Mouse (Mus musculus): ENCODE data around the gene Lrch1. TPM values are rescaled to one million over a fixed set of nuclear protein-coding genes. Genes with fewer than 3 reads are reported as not detected.
A peak's percentile ranks its signal among the peaks of the same experiment; 100 is the strongest.

Lrch1 gene
- polyA plus RNA-seq, 1 experiment = 9.9 TPM

DNA sequence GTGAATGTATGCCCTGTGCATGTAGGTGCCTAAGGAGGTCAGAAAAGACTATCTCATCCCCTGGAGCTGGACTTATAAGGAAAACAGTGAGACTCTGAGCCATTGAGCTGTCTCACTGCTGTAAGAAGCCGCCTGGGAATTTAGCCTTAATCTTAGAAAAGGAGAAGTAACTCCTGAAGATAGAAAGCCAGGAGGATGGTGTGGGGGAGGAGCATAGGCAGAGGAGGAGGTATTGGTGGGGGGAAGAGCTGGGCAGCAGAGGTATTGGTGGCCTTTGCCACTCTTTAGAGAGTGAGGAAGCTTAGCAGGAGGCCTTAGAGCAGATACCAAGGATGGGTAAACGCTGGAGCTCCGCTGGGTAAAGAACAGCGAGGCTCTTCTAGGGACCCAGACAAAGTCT is 41.6 kb upstream of the Lrch1 start:
- no peak overlapping the region for H3K4me3 ChIP-seq
- TF ChIP-seq CEBPB (IDR thresholded peaks at IDR 0.05; ENCODE audit: insufficient read depth, poor library complexity, severe bottlenecking) (no peak), POLR2AphosphoS2 (IDR thresholded peaks at IDR 0.05; ENCODE audit: insufficient read length, low read depth) (no peak), MYOD1 (IDR thresholded peaks at IDR 0.05; ENCODE audit: control insufficient read depth in 1 of 3, insufficient read length in 2 of 3, low read depth in 2 of 3) (no peak), MYOG (IDR thresholded peaks at IDR 0.05; ENCODE audit: control insufficient read depth in 1 of 3, insufficient read depth in 1 of 3, insufficient read length in 2 of 3, low read depth in 2 of 3) (no peak), REST (IDR thresholded peaks at IDR 0.05; ENCODE audit: insufficient read depth, insufficient read length) (no peak), USF1 (IDR thresholded peaks at IDR 0.05; ENCODE audit: low read depth) (no peak), MAX (IDR thresholded peaks at IDR 0.05; ENCODE audit: low read depth) (no peak), E2F4 (IDR thresholded peaks at IDR 0.05; ENCODE audit: insufficient read depth) (no peak), POLR2A (IDR thresholded peaks at IDR 0.05; ENCODE audit: insufficient read length, low read depth) (no peak), TCF3 (IDR thresholded peaks at IDR 0.05; ENCODE audit: insufficient read length, low read depth) (no peak), SRF (IDR thresholded peaks at IDR 0.05; ENCODE audit: control insufficient read depth, insufficient read length, low read depth) (no peak), TCF12 (IDR thresholded peaks at IDR 0.05; ENCODE audit: insufficient read depth, poor library complexity, severe bottlenecking) (no peak)
- H3K36me3 ChIP-seq (ENCODE audit: control insufficient read depth, insufficient read depth) = no peaks in the 10 kb centered on the region
- H3K79me2 ChIP-seq (ENCODE audit: control insufficient read depth, insufficient read depth) = no peaks in the 10 kb centered on the region
- H3K27me3 ChIP-seq (ENCODE audit: control insufficient read depth, insufficient read depth, insufficient read length) = no peaks in the 10 kb centered on the region
- no peak overlapping the region for H3K4me2 ChIP-seq (ENCODE audit: low read depth)
- H3ac ChIP-seq (ENCODE audit: control insufficient read depth, insufficient read length) = no peak overlapping the region

GRCm38 (mm10) chr14:74986527-74986926 is 38.9 kb upstream of the Lrch1 start:
- Histone ChIP-seq H3K27me3 (ENCODE audit: control insufficient read depth, insufficient read depth, insufficient read length) (no peaks in the 10 kb centered on the region), H3K36me3 (ENCODE audit: control insufficient read depth, insufficient read depth) (no peaks in the 10 kb centered on the region), H3K4me3 (no peak overlapping the region), H3K79me2 (ENCODE audit: control insufficient read depth, insufficient read depth) (no peaks in the 10 kb centered on the region), H3K4me2 (ENCODE audit: low read depth) (no peak overlapping the region), H3ac (ENCODE audit: control insufficient read depth, insufficient read length) (no peak overlapping the region)
- TF ChIP-seq CEBPB (IDR thresholded peaks at IDR 0.05; ENCODE audit: insufficient read depth, poor library complexity, severe bottlenecking) = no peak
- TF ChIP-seq POLR2AphosphoS2 (IDR thresholded peaks at IDR 0.05; ENCODE audit: insufficient read length, low read depth) = no peak
- TF ChIP-seq REST (IDR thresholded peaks at IDR 0.05; ENCODE audit: insufficient read depth, insufficient read length) = no peak
- TF ChIP-seq POLR2A (IDR thresholded peaks at IDR 0.05; ENCODE audit: insufficient read length, low read depth) = no peak

DNA sequence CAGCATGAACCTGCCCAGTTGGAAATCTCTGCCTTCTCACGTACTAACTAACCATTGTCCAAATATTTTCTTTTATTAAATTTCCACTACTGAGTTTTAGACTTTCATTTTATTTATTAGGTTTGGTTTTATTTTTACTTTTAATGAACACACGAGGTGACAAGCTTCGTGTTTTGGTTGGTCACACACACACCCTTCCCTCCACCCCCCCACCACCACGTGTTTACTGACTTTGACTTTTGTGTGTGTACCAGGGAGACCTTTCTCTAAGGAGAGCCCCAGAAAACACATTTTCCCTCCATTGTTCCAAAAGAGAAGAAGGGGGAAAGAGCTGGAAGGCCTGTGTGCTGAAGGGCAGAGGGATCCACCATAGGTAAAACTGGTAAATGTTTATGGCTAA is 38.0 kb upstream of the Lrch1 start:
- Histone ChIP-seq H3K4me2 (ENCODE audit: low read depth) (no peak overlapping the region), H3ac (ENCODE audit: control insufficient read depth, insufficient read length) (no peak overlapping the region), H3K27me3 (ENCODE audit: control insufficient read depth, insufficient read depth, insufficient read length) (no peaks in the 10 kb centered on the region), H3K79me2 (ENCODE audit: control insufficient read depth, insufficient read depth) (no peaks in the 10 kb centered on the region), H3K36me3 (ENCODE audit: control insufficient read depth, insufficient read depth) (no peaks in the 10 kb centered on the region), H3K4me3 (no peak overlapping the region)
- TF ChIP-seq POLR2AphosphoS2 (IDR thresholded peaks at IDR 0.05; ENCODE audit: insufficient read length, low read depth) (no peak), TCF3 (IDR thresholded peaks at IDR 0.05; ENCODE audit: insufficient read length, low read depth) (no peak), CEBPB (IDR thresholded peaks at IDR 0.05; ENCODE audit: insufficient read depth, poor library complexity, severe bottlenecking) (no peak), MYOG (IDR thresholded peaks at IDR 0.05; ENCODE audit: control insufficient read depth in 1 of 3, insufficient read depth in 1 of 3, insufficient read length in 2 of 3, low read depth in 2 of 3) (no peak), USF1 (IDR thresholded peaks at IDR 0.05; ENCODE audit: low read depth) (no peak), E2F4 (IDR thresholded peaks at IDR 0.05; ENCODE audit: insufficient read depth) (no peak), POLR2A (IDR thresholded peaks at IDR 0.05; ENCODE audit: insufficient read length, low read depth) (no peak), MAX (IDR thresholded peaks at IDR 0.05; ENCODE audit: low read depth) (no peak), SRF (IDR thresholded peaks at IDR 0.05; ENCODE audit: control insufficient read depth, insufficient read length, low read depth) (no peak), REST (IDR thresholded peaks at IDR 0.05; ENCODE audit: insufficient read depth, insufficient read length) (no peak), MYOD1 (IDR thresholded peaks at IDR 0.05; ENCODE audit: control insufficient read depth in 1 of 3, insufficient read length in 2 of 3, low read depth in 2 of 3) (no peak), TCF12 (IDR thresholded peaks at IDR 0.05; ENCODE audit: insufficient read depth, poor library complexity, severe bottlenecking) (no peak)

- no peaks in the 10 kb centered on the region for H3K36me3 ChIP-seq (ENCODE audit: control insufficient read depth, insufficient read depth)
- no peak overlapping the region for H3K4me2 ChIP-seq (ENCODE audit: low read depth)
- H3K27me3 ChIP-seq (ENCODE audit: control insufficient read depth, insufficient read depth, insufficient read length) = no peaks in the 10 kb centered on the region
- H3K4me3 ChIP-seq = no peak overlapping the region
- H3ac ChIP-seq (ENCODE audit: control insufficient read depth, insufficient read length) = no peak overlapping the region
- no peak for TF ChIP-seq POLR2AphosphoS2 (IDR thresholded peaks at IDR 0.05; ENCODE audit: insufficient read length, low read depth)
- TF ChIP-seq REST (IDR thresholded peaks at IDR 0.05; ENCODE audit: insufficient read depth, insufficient read length) = no peak
- no peaks in the 10 kb centered on the region for H3K79me2 ChIP-seq (ENCODE audit: control insufficient read depth, insufficient read depth)
These were observed 37.2 kb upstream of the Lrch1 start for GRCm38 (mm10) chr14:74984817-74985391.

- H3K4me2 ChIP-seq (ENCODE audit: low read depth) = no peak overlapping the region
- TF ChIP-seq CEBPB (IDR thresholded peaks at IDR 0.05; ENCODE audit: insufficient read depth, poor library complexity, severe bottlenecking) = peak; percentile 64; the same call in 1 of the 2 replicates
- TF ChIP-seq POLR2A (IDR thresholded peaks at IDR 0.05; ENCODE audit: insufficient read length, low read depth) = no peak
These were observed 35.4 kb upstream of the Lrch1 start for GRCm38 (mm10) chr14:74983079-74983478.

More at GRCm38 (mm10) chr14:74983079-74983478, 35.4 kb upstream of the Lrch1 start:
- Histone ChIP-seq H3K79me2 (ENCODE audit: control insufficient read depth, insufficient read depth) (no peaks in the 10 kb centered on the region), H3K36me3 (ENCODE audit: control insufficient read depth, insufficient read depth) (no peaks in the 10 kb centered on the region), H3K4me3 (no peak overlapping the region), H3K27me3 (ENCODE audit: control insufficient read depth, insufficient read depth, insufficient read length) (no peaks in the 10 kb centered on the region), H3ac (ENCODE audit: control insufficient read depth, insufficient read length) (no peak overlapping the region)
